Mouse (Mus musculus) telencephalon, adult 2 months (tissue): ENCODE measurements around the gene Coq5.

ENCODE experiments used
- DNase-seq: peaks from one replicate; pipeline ENCODE4 v3.0.0-alpha.2; 2011; ENCODE audit warnings: low read depth, low spot score

The Coq5 gene

DNA sequence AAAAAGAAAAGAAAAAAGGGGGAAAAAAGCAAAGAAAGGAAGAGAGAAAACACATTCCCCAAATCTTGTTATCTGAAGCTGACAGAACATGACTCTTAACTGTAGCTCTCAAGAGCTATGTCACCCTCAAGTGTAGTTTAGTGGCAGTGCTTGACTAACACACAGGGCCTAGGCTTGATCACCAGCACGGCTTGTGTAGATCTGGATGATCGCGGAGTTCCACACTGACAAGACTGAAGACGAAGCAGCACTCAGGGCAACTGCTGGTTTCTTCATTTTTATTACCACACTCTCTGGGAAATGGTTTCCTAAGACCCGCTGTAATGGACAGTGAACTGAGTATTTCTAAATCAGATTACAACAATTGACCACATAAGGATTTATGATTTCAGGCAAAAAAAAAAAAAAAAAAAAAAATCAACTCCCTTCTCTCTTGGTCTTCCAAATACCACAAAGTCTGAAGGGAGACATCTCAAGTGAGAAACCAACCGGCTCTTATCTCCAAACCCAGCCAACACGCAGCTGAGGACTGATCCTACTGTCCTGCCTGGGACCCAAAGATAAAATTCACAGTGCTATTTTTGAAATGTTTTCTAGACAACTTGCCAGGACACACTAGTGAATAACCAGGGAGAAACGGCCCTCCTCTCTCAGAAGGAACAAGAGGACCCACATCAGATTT lies 12.5 kb upstream of the Coq5 start:
- no peak for DNase-seq

- DNase-seq = no peak
These were observed 11.9 kb upstream of the Coq5 start for GRCm38 (mm10) chr5:115267469-115268045.

DNA sequence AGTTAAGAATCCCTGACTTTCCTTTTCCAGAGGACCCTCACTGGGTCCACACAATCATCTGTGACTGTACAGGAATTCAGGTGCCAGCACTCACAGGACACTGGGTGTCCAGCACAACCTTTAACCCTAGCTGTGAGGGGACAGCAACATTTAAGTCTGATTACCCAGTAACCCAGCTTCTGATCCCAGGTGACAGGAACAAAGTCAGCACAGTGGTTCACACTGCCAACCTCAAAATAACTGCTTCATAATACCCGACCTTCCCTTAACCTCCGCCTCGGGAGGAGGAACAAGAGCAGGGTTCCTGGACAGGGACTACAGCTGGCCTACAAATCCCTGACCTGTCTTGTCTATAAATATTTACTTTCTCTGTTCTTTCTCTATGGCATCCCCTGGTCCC lies 11.2 kb upstream of the Coq5 start:
- no peak for DNase-seq

- no peak for DNase-seq
These were observed 9.5 kb upstream of the Coq5 start for GRCm38 (mm10) chr5:115269969-115270368.

DNA sequence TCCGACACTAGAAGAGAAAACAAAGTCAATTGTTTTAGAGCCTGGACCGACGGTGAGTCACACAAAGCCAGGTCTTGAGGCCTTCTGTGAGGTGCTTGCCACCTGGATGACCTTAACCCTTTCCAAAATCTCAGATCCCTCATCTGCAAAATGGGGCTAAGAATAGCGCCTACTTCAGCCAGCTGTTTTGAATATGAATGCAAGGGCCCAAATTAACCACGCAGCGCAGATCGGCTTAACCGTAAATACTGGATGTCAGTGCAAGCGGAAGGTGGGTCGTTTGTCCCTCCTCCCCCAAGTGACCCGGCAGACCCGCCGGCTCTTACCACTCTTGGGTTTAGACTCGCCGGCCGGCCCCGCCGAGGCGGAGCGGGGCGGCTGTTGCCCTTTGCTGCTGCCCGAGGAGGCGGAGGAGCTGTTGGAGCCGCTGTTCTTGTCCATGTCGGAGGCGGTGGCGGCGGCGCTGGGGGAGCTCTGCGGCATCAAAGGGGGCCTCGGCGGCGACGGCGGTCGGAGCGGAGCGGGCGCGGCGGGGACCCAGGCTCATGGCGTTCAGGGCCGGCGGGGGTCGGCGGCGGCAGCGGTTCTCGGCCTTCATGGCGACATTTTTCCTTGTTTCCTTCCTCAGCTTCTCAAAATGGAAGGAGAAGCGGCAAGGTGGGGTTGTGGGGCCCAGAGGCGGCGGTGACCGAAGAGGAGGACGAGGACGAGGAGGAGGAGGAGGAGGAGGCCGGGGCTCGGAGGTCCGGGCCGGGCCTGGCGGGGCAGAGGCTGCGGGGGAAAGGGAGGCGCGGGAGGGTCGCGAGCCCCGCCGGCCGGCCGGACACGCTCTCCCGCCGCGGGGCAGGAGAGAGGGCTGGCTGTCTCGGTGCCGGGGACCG lies 7.3 kb upstream of the Coq5 start:
- DNase-seq = no peak

DNA sequence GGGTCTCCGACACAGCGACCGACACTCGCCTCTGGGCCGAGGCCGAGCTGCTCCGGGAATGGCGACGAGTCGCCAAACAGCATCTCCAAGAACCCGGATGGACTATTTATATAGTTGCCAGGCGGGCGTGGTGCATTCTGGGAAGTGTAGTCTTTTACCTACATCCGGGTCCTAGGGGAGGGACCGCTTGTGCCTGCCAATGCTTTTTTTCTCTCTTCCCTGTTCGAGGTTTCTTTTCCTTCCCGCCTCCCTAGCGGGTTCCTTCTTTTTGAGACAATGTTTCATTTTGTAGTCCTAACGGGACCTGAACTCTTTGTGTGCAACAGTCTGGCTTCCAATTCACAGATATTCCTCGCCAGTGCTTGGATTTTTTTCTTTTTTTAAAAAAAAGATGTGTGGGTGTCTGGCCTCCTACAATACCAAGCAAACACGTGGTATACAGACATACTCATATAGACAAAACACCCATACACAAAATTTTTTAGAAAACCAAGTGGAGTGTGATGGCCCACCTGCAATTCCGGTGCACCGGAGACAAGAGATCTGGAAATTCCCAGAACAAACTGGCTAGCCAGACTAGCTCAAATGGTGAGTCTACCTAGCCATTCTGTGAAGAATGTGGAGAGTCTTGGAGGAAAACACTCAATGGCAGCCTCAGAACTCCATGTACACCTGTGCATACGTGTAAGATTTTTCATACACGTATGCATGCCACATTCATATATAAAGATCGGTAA lies 6.5 kb upstream of the Coq5 start, which contains the start of gene Rnf10:
TSS of gene Rnf10 (minus strand) at position 87 of the 737 bp plus-strand sequence.
- DNase-seq = peak; percentile 90

GRCm38 (mm10) chr5:115273549-115274135 lies 5.8 kb upstream of the Coq5 start:
- no peak for DNase-seq

DNA sequence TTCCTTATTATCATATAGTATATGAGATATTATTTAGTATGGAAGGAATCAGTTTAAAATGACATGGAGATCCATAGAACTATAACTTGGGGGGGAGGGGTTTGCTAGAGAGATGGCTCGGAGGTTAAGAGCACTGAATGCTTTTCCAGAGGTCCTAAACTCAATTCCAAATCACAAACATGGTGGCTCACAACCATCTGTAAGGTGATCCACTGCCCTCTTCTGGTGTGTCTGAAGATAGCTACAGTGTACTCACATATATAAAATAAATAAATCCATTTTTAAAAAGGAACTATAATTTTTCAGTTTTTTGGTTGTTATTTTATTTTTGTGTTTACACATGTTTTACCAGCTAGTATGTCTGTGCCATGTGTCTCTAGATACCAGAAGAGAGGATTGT lies 5.1 kb upstream of the Coq5 start:
- no peak for DNase-seq

- no peak for DNase-seq
These were observed 4.7 kb upstream of the Coq5 start for GRCm38 (mm10) chr5:115274771-115275170.

DNA sequence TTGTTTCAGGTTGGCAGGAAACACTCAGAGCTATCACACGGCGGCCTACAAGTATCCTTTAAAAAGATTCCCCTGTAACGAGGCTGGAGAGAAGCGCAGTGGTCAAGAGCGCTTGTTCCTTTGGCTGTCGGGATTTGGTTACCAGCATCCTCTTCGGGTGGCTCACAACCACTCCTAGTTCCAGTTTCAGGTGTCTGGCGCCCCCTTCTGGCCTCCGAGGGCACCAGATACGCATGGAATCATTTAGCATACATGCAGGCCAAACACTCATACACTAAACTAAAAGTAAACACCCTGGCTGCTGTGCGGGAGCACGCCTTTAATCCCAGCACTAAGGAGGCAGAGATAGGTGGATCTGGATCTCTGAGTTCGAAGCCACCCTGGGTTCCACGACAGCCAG lies 3.5 kb upstream of the Coq5 start:
- no peak for DNase-seq

GRCm38 (mm10) chr5:115278053-115278452 lies 1.4 kb upstream of the Coq5 start:
- DNase-seq = no peak

- no peak for DNase-seq
These were observed 681 bp upstream of the Coq5 start for GRCm38 (mm10) chr5:115278785-115279184.

- DNase-seq = no peak
These were observed 703 bp downstream of the Coq5 start for GRCm38 (mm10) chr5:115280050-115280687.

DNA sequence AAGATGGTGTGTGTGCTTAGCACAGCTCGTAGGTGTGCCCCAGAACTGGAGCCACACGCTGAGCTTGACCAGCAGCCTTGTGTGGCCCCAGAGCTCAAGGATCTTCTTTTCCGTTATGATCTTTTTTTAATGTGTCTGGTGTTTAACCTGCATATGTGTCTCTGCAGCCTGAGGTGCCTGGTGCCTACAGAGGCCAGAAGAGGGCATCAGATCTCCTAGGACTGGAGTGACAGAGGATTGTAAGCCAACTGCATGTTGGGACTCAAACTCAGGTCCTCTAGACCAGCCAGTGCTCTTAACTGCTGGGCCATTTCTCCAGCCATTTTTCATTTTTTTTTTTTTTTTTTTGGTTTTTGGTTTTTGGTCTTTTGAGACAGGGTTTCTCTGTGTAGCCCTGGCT lies 5.3 kb downstream of the Coq5 start:
- DNase-seq = no peak

- no peak for DNase-seq
These were observed 14.7 kb downstream of the Coq5 start for GRCm38 (mm10) chr5:115294173-115294572.

DNA sequence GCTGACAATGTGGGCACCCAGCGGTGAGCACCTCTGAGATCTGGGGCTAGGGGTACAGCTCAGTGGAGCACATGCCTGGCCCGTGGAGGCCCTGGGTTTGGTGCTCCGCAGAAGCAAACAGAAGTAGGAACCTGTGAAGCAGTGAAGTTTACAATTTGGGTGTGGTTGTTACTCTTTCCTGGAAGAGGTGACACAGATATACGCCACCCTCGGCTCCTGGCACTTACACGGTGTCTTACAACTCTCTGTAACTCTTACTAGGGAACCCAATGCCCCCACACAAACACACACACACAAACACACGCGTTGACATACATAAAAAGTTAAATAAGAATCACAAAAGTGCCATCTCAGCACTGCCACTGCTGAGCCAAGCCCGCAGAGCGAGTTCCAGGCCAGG lies 16.9 kb downstream of the Coq5 start:
- DNase-seq = no peak

- peak; percentile 93 for DNase-seq
These were observed 20.7 kb downstream of the Coq5 start for GRCm38 (mm10) chr5:115300035-115300744.

DNA sequence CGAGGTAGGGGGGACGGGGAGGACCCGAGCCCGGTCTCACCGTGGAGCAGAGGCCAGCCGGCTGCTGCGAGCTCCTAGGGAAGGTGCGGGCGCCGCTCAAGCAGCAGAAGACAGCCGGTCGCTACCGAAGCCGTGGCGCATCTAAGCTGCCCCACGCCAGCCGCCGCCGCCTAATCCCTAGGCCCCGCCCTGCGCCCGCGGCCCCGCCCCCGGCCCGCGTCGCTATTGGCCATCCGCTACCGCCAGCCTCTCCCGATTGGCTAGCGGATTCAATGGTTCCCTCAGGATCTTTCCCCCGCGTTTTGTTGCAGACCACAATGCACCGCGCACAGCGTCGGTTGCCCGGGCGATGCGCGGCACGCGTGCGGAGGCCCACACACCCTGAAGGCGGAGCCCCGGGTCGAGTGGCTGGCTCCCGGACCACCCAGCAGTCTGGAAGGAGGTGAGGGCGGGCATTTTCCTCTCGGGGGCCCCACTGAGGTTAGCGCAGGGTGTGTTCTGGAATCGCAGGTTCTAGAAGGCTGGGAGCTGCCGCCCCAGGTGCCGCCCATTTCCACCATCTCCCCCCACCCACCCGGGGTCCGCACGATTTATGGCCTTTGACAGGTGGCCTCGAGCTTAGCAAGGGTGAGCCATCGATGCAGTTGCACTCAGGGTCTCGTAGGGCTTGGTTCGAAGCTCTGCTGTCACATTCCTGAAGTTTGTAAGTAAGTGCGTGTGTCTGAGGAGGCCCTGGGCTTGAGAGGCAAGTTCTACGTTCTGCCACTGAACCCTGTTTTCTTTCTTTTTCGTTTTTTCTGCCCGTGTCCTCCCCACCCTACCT lies 21.5 kb downstream of the Coq5 start, which contains the start of gene Dynll1:
TSS of gene Dynll1 (minus strand) at position 208 of the 823 bp plus-strand sequence.
- peak; percentile 93 for DNase-seq

- no peak for DNase-seq
These were observed 22.1 kb downstream of the Coq5 start for GRCm38 (mm10) chr5:115301615-115302014.
